Mouse (Mus musculus): ENCODE results near the gene Jakmip3. TPM values are rescaled to one million over a fixed set of nuclear protein-coding genes. Genes with fewer than 3 reads are reported as not detected.

Jakmip3 gene
- total and polyA plus RNA-seq, 3 experiments: not detected

DNA sequence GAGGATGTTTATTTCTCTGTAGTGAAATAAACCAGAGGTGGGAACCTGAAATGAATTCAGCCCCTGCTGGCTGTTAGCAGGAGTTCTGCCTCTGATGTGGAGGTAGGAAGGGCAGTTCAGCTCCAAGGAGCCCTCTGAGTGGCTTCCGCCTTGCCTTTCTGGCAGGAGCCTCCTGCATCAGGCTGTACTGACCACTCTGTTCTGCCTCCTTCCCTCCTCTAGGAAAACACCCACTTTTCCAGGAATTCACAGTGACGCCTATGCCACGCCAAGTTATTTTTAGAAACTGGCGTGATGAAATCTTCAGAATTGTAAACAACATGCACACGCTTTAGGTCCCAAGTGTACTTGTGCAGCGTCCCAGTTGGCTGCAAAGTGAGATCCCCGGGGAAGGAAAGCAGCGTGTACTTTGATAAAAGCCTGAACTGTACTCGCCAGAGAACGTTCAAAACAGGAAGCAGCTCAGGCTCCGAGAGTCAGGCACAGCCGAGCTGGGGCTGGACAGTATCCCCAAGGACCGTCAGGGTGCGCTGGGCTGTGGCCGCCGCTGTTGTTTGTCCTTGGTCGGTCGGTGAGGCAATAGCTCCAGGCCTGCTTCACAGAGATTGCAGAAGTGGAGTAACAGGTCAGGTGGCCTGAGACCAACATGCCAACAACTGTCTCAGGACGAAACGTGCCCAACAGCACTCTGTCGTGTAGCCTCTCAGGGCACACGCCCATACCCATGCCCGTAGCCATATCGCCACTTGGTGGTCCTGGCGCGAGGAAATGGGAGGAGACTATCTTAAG lies 21.2 kb upstream of the Jakmip3 start (continued):
- TF ChIP-seq UBTF (IDR thresholded peaks at IDR 0.05; ENCODE audit: low read depth, low read length) (peak; percentile 98), NRF1 (IDR thresholded peaks at IDR 0.05; ENCODE audit: low read depth, low read length) (no peak)

DNA sequence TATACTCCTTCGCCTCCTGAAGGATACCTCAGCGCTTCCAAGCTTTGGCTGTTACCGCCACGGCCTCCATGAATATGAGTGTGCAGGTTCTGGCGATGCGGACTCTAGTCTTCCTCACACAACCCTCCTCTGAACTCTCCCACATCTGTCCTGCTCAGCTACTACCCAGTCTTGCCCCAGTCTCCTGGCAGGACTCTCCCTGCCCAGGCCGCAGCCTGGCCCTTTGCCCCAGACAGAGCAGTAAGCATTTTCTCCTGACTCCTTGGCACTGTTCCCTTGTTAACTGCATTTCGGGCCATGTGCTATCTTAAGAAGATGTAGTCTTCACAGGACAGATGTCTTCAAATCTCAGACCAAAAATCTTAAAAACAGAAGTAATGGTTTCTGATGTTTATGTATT lies 18.9 kb upstream of the Jakmip3 start:
- H3K27ac ChIP-seq (ENCODE audit: insufficient read depth, low read depth): no peak overlapping the region

DNA sequence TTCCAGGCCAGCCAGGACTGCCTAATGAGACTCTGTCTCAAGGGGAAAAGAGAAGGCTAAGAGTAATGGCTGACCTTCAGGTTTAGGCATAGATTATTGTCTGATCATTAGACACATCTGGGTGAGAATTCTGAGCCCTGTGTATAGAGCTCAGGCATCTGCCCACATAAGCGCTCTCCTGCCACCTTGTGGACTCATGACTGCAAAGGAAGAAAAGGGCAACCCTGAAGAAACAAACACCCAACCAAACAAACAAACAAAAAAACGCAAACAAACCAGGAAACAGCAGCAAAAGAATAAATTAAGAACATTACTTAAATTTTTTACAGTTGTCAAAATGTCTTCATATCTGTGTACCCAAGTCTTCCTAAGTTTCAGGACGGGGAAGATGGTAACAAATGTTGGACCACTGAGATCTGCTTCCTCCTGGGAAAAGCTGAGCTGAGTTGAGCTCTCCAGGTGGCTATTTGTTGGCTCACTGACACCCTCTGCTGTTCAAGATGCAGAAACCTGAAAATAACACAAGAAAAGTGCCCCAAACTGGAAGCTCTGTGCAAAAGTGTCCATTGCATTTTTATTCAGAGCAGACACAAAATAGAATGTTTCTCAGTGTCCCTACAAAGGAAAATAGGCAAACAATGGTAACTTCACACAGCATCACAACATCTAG lies 16.6 kb upstream of the Jakmip3 start:
- H3K4me3 ChIP-seq (replicated peaks in 1 of 3; ENCODE audit: low read depth in 2 of 3, low read length in 2 of 3, poor library complexity in 1 of 3): no peak overlapping the region
- no peak overlapping the region for H3K27ac ChIP-seq (ENCODE audit: insufficient read depth, low read depth)
- H3K4me1 ChIP-seq (ENCODE audit: control insufficient read depth in 1 of 2, insufficient read depth in 2 of 2): peaks cover 0 to 13% of the 10 kb centered on the region in 2 experiments; a peak in 2 of 4 replicates
- H3K9me3 ChIP-seq (replicated peaks; ENCODE audit: low read length): peaks cover 5% of the 10 kb centered on the region
- no peak overlapping the region for H3K9ac ChIP-seq (ENCODE audit: insufficient read depth, low read depth)
- dilution Hi-C loops (cut with MboI; ENCODE audit: extremely low pct_ligation_motif_present, extremely low pct_unique_long_range_greater_than_20kb, low sequenced_read_pairs) (no loop called here), in situ Hi-C loops (cut with MboI; ENCODE audit: low pct_ligation_motif_present, low pct_unique_long_range_greater_than_20kb, low sequenced_read_pairs) (loop anchor here (5.0 kb wide), 1 partner anchor 82 kb away; no protein-coding TSS in a partner anchor)
- H3K79me2 ChIP-seq (replicated peaks; ENCODE audit: control insufficient read depth, extremely low read depth, insufficient read depth, poor library complexity, severe bottlenecking): no peaks in the 10 kb centered on the region
- TF ChIP-seq PAX5 (IDR thresholded peaks at IDR 0.05; ENCODE audit: low read length) (no peak), IRF4 (IDR thresholded peaks at IDR 0.05; ENCODE audit: low read depth, low read length) (peak; percentile 22; the same call in 1 of the 2 replicates), CTCF (conservative IDR thresholded peaks at IDR 0.05 in 1 of 2, IDR thresholded peaks at IDR 0.05 in 1 of 2; ENCODE audit: low read depth in 2 of 2, low read length in 2 of 2) (peak; percentile 35 to 62; a peak in 3 of 4 replicates), HCFC1 (IDR thresholded peaks at IDR 0.05; ENCODE audit: low read depth, low read length) (no peak), MAFK (IDR thresholded peaks at IDR 0.05; ENCODE audit: insufficient replicate concordance, low read length) (no peak), MXI1 (IDR thresholded peaks at IDR 0.05; ENCODE audit: low read depth, low read length) (no peak), ZNF384 (IDR thresholded peaks at IDR 0.05; ENCODE audit: low read depth, low read length) (no peak), ZMIZ1 (IDR thresholded peaks at IDR 0.05; ENCODE audit: low read depth, low read length) (no peak), RAD21 (IDR thresholded peaks at IDR 0.05; ENCODE audit: low read depth, low read length) (peak; percentile 55), SMC3 (IDR thresholded peaks at IDR 0.05; ENCODE audit: low read depth, low read length) (peak; percentile 60)
- H3K4me2 ChIP-seq (ENCODE audit: insufficient read depth, low read depth, poor library complexity, severe bottlenecking): no peak overlapping the region
- peaks cover 27% of the 10 kb centered on the region for H3K27me3 ChIP-seq (replicated peaks)
- peak; percentile 28 for DNase-seq (ENCODE audit: extremely low read depth)
- H3K36me3 ChIP-seq (replicated peaks in 1 of 2; ENCODE audit: control insufficient read depth in 1 of 2, insufficient read depth in 1 of 2, low read length in 1 of 2): no peaks in the 10 kb centered on the region

More for the DNA sequence above, 18.9 kb upstream of the Jakmip3 start:
- peaks cover 18% of the 10 kb centered on the region for H3K27me3 ChIP-seq (replicated peaks)
- dilution Hi-C loops (cut with MboI; ENCODE audit: extremely low pct_ligation_motif_present, extremely low pct_unique_long_range_greater_than_20kb, low sequenced_read_pairs): no loop called here
- no peaks in the 10 kb centered on the region for H3K36me3 ChIP-seq (replicated peaks in 1 of 2; ENCODE audit: control insufficient read depth in 1 of 2, insufficient read depth in 1 of 2, low read length in 1 of 2)
- DNase-seq (ENCODE audit: extremely low read depth): no peak
- H3K4me2 ChIP-seq (ENCODE audit: insufficient read depth, low read depth, poor library complexity, severe bottlenecking): no peak overlapping the region
- H3K9me3 ChIP-seq (replicated peaks; ENCODE audit: low read length): no peaks in the 10 kb centered on the region
- in situ Hi-C loops (cut with MboI; ENCODE audit: low pct_ligation_motif_present, low pct_unique_long_range_greater_than_20kb, low sequenced_read_pairs): loop anchor here (5.0 kb wide), 1 partner anchor 79 kb away; no protein-coding TSS in a partner anchor
- peaks cover 0 to 13% of the 10 kb centered on the region in 2 experiments; a peak in 2 of 4 replicates for H3K4me1 ChIP-seq (ENCODE audit: control insufficient read depth in 1 of 2, insufficient read depth in 2 of 2)
- no peak overlapping the region for H3K9ac ChIP-seq (ENCODE audit: insufficient read depth, low read depth)
- TF ChIP-seq BHLHE40 (IDR thresholded peaks at IDR 0.05; ENCODE audit: low read depth, low read length): no peak
- TF ChIP-seq ZNF384 (IDR thresholded peaks at IDR 0.05; ENCODE audit: low read depth, low read length): no peak
- TF ChIP-seq MAFK (IDR thresholded peaks at IDR 0.05; ENCODE audit: insufficient replicate concordance, low read length): no peak
- no peak for TF ChIP-seq POLR2AphosphoS2 (IDR thresholded peaks at IDR 0.05; ENCODE audit: low read depth, low read length)
- TF ChIP-seq ZC3H11A (IDR thresholded peaks at IDR 0.05; ENCODE audit: low read depth, low read length): no peak
- no peak overlapping the region for H3K4me3 ChIP-seq (replicated peaks in 1 of 3; ENCODE audit: low read depth in 2 of 3, low read length in 2 of 3, poor library complexity in 1 of 3)
- H3K79me2 ChIP-seq (replicated peaks; ENCODE audit: control insufficient read depth, extremely low read depth, insufficient read depth, poor library complexity, severe bottlenecking): no peaks in the 10 kb centered on the region
